In genomic region chr8:106573168-106573567, GRCm38 (mm10) we compare ENCODE assay signal across 8 mouse cellular contexts. TPM values are rescaled to one million over a fixed set of nuclear protein-coding genes. Genes with fewer than 3 reads are reported as not detected.
DNase-seq lines count a peak whose midpoint lies in the region; ATAC-seq and TF ChIP-seq lines count a peak whose summit lies in the region.
"Not testable (repeated sequence)": the region's sequence is repeated elsewhere in the genome, so short reads cannot be mapped to it uniquely, and the experiment has no call there.

Gm10073 (minus strand) TSS chr8:106573461.

- H3K36me3 ChIP-seq in heart, embryonic 14.5 days (ENCODE audit: control insufficient read depth, insufficient read depth, low read length); kidney, adult 2 months (ENCODE audit: control insufficient read depth, insufficient read depth, low read length); lung, embryonic 14.5 days (ENCODE audit: insufficient read depth); spleen, adult 2 months (ENCODE audit: control insufficient read depth, insufficient read depth, low read length): not testable (repeated sequence)

- H3K9ac ChIP-seq in heart, embryonic 14.5 days (ENCODE audit: low read length); lung, embryonic 14.5 days: not testable (repeated sequence)

- not testable (repeated sequence) for DNase-seq in adrenal gland, postnatal 36 days; gastrocnemius, adult 2 months; kidney, adult 2 months; left cerebral cortex, adult 8-10 months (ENCODE audit: low spot score in 2 of 2); lung, embryonic 14.5 days; spleen, adult 2 months (ENCODE audit: low read depth in 1 of 2, low spot score in 2 of 2)

- H3K27ac ChIP-seq in gastrocnemius, adult 2 months; heart, embryonic 14.5 days (replicated peaks in 1 of 2; ENCODE audit: control insufficient read depth in 1 of 2, insufficient read depth in 1 of 2, low read depth in 2 of 2, low read length in 2 of 2); kidney, adult 2 months (ENCODE audit: insufficient read depth, low read depth, low read length); lung, embryonic 14.5 days (ENCODE audit: low read depth); spleen, adult 2 months (ENCODE audit: insufficient read depth, low read length): not testable (repeated sequence)

- not testable (repeated sequence) for TF ChIP-seq CTCF in gastrocnemius, adult 2 months (IDR thresholded peaks at IDR 0.05); kidney, adult 2 months (conservative IDR thresholded peaks at IDR 0.05; ENCODE audit: insufficient read depth, insufficient read length, low read depth, low read length); lung, embryonic 14.5 days (IDR thresholded peaks at IDR 0.05; ENCODE audit: low read depth); spleen, adult 2 months (IDR thresholded peaks at IDR 0.05; ENCODE audit: extremely low read depth, insufficient read depth, insufficient read length, insufficient replicate concordance)

- not testable (repeated sequence) for H3K9me3 ChIP-seq in heart, embryonic 14.5 days (ENCODE audit: control insufficient read depth, low read length); lung, embryonic 14.5 days (ENCODE audit: low read depth, low read length)

- intact Hi-C loops in gastrocnemius, adult 2 months (cut with DNase I): not testable (repeated sequence)

- WGBS in heart, embryonic 14.5 days: 27% methylated on average over 19 of the region's 20 CpGs
- 50% methylated on average over 20 of the region's 20 CpGs for WGBS in kidney, adult 2 months
- WGBS in lung, embryonic 14.5 days: 20% methylated on average over 19 of the region's 20 CpGs
- 84% methylated on average over 20 of the region's 20 CpGs for WGBS in spleen, adult 2 months

- H3K4me1 ChIP-seq in heart, embryonic 14.5 days (ENCODE audit: control insufficient read depth in 2 of 2, insufficient read depth in 2 of 2, low read length in 2 of 2): peaks cover 5 to 10% of the 10 kb centered on the region in 2 experiments
- H3K4me1 ChIP-seq in kidney, adult 2 months (ENCODE audit: control insufficient read depth, insufficient read depth, low read length): peaks cover 25% of the 10 kb centered on the region; the same call in 1 of the 2 replicates
- H3K4me1 ChIP-seq in lung, embryonic 14.5 days (ENCODE audit: insufficient read depth): peaks cover 10% of the 10 kb centered on the region; the same call in 1 of the 2 replicates
- not testable (repeated sequence) for H3K4me1 ChIP-seq in spleen, adult 2 months (ENCODE audit: control insufficient read depth, insufficient read depth, insufficient read length)

- not testable (repeated sequence) for H3K4me3 ChIP-seq in gastrocnemius, adult 2 months; heart, embryonic 14.5 days (ENCODE audit: control insufficient read depth in 1 of 2, insufficient read depth in 1 of 2, low read depth in 1 of 2, low read length in 2 of 2); kidney, adult 2 months (ENCODE audit: insufficient read depth, low read depth, low read length); lung, embryonic 14.5 days (ENCODE audit: low read depth, low read length); spleen, adult 2 months (ENCODE audit: extremely low read depth, insufficient read depth, insufficient read length)

- H3K27me3 ChIP-seq in heart, embryonic 14.5 days (ENCODE audit: control insufficient read depth, insufficient read depth, low read length); kidney, adult 2 months (replicated peaks; ENCODE audit: control insufficient read depth, insufficient read depth, low read length); lung, embryonic 14.5 days (ENCODE audit: insufficient read depth, low read length); spleen, adult 2 months (ENCODE audit: control insufficient read depth, insufficient read depth, low read length): not testable (repeated sequence)

- H3K4me2 ChIP-seq in heart, embryonic 14.5 days (ENCODE audit: low read length): peak within 1 kb of the TSS; percentile 29; the same call in 1 of the 2 replicates
- H3K4me2 ChIP-seq in lung, embryonic 14.5 days: not testable (repeated sequence)

- not testable (repeated sequence) for TF ChIP-seq POLR2A in kidney, adult 2 months (IDR thresholded peaks at IDR 0.05; ENCODE audit: low read depth, low read length); spleen, adult 2 months (IDR thresholded peaks at IDR 0.05; ENCODE audit: low read depth, low read length)

- not testable (repeated sequence) for ATAC-seq in CD4-positive, CD25-positive, alpha-beta regulatory T cell, adult 4 months; heart, embryonic 14.5 days (ENCODE audit: insufficient number of reproducible peaks, insufficient read depth, low FRiP score, low read depth); lung, embryonic 14.5 days (ENCODE audit: insufficient read depth)

RNA-seq across cellular contexts. Expression of gene Gm10073, which starts in this region (rescaled TPM):
- 10 to 100 TPM; 22.4 to 46.0 TPM for polyA plus RNA-seq in CD4-positive, CD25-positive, alpha-beta regulatory T cell, adult 4 months (2017; shearing (Covaris generic))
- 100 to 1,000 TPM; 132 to 140 TPM for total RNA-seq in adrenal gland, postnatal 36 days (2021)
- 100 to 1,000 TPM in 1 of 2 experiments, 10 to 100 TPM in 1; 92.2 to 103 TPM for total RNA-seq in gastrocnemius, adult 2 months (2021)
- 7.3 and 9.3 TPM in 2 replicates for polyA plus RNA-seq in heart, embryonic 14.5 days (2014; fragmentation: Nextera tagmentation; extraction: Ambion mirVana)
- polyA plus RNA-seq in kidney, adult 2 months (2012; rRNA removed): 34.0 and 102 TPM in 2 replicates
- total RNA-seq in left cerebral cortex, adult 8-10 months (2022): 100 to 1,000 TPM in 1 of 4 experiments, 10 to 100 TPM in 3; 92.7 to 111 (median 96.1) TPM
- polyA plus RNA-seq in lung, embryonic 14.5 days (2014; fragmentation: Nextera tagmentation; extraction: Ambion mirVana): 10.1 and 11.4 TPM in 2 replicates
- 153 and 172 TPM in 2 replicates for polyA plus RNA-seq in spleen, adult 2 months (2012; rRNA removed)
